Mouse (Mus musculus) heart, adult 2 months (tissue): ENCODE measurements at regions not wholly inside any gene's neighbourhood (a gene's known extent, or its start where the extent isn't known, plus 50 kb on each side); places are given as distances from the start of the nearest gene placed in this dataset.

Experiments used
- DNase-seq, 2 experiments: peaks; one replicate each; pipeline ENCODE4 v3.0.0; 2021
- H3K27ac ChIP-seq: fragments of 200-600 bp; 2 replicates; pipeline ENCODE4 v1.8.1; 2022
- H3K27me3 ChIP-seq: fragments of 200-500 bp; 2 replicates; pipeline ENCODE4 v1.6.1; 2012; ENCODE audit warnings: mild to moderate bottlenecking, low read length, inconsistent platforms, mixed read lengths; ENCODE audit not compliant: control insufficient read depth, insufficient read depth
- H3K36me3 ChIP-seq: fragments of 200-500 bp; 2 replicates; pipeline ENCODE4 v1.6.1; 2012; ENCODE audit warnings: low read length, inconsistent platforms; ENCODE audit not compliant: control insufficient read depth, insufficient read depth
- H3K4me1 ChIP-seq: fragments of 200-500 bp; 2 replicates; pipeline ENCODE4 v1.6.1; 2011; ENCODE audit warnings: low read length; ENCODE audit not compliant: control insufficient read depth, insufficient read depth
- H3K4me3 ChIP-seq: fragments of 200-600 bp; 2 replicates; pipeline ENCODE4 v1.8.1; 2022
- H3K79me2 ChIP-seq: fragments of 200-500 bp; replicated peaks from 2 replicates; pipeline ENCODE4 v1.6.1; 2012; ENCODE audit warnings: mild to moderate bottlenecking, inconsistent platforms, low read length, moderate library complexity, mixed read lengths; ENCODE audit not compliant: control insufficient read depth, insufficient read depth
- H3K9ac ChIP-seq: fragments of 200-500 bp; 2 replicates; pipeline ENCODE4 v1.6.1; 2012; ENCODE audit warnings: low read depth, mild to moderate bottlenecking, control low read depth, inconsistent platforms, low read length, mixed read lengths
- CTCF ChIP-seq: fragments of 200-600 bp; IDR thresholded peaks from 2 replicates; pipeline ENCODE4 v1.8.1; 2022; ENCODE audit warnings: antibody characterized with exemption, mild to moderate bottlenecking, moderate library complexity
- EP300 ChIP-seq: fragments of 200-500 bp; IDR thresholded peaks from 2 replicates; pipeline ENCODE4 v1.6.1; 2011; ENCODE audit warnings: low read depth, low read length, control low read depth; ENCODE audit not compliant: insufficient read depth
- POLR2A ChIP-seq: fragments of 200-500 bp; IDR thresholded peaks from 2 replicates; pipeline ENCODE4 v1.6.1; 2011; ENCODE audit warnings: mild to moderate bottlenecking, low read depth, low read length, control low read depth; ENCODE audit not compliant: insufficient read depth
- WGBS: fragments of 180-500 bp; shearing (Covaris S2); methylation state at CpG from one replicate; pipeline ENCODE4 v1.1.7; 2018; 5-methylcytosine and 5-hydroxymethylcytosine counted together
- intact Hi-C: fragments of 180-260 bp; cut with DNase I; formaldehyde crosslinking; loops from one replicate; pipeline ENCODE4 v1.15.1; 2025

DNA sequence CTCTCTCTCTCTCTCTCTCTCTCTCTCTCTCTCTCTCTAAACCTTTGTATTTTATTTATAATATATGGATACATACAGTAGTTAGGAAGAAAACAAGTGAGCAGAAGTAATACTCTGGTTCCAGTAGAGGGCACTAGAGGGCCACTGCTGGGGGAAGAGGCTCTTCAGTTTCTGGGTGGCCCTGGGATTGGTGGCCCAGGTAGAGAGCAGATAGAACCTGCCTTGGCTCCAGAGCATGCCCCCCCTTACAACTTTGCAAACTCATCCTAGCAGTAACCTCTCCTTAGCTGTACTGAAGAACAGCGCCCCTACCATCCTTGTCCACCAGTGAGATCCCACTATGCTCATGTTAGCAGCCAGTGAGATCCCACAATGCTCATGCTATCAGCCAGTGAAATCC lies 88.8 kb upstream of the Rapgef5 start:
- no peak overlapping the region for H3K9ac ChIP-seq
- peak; percentile 58 to 60 for DNase-seq
- TF ChIP-seq CTCF (peak; percentile 80), POLR2A (no peak), EP300 (0 out of 2 replicates have a peak, but pooled peaks have one; percentile 59)
- H3K27me3 ChIP-seq: no peaks in the 10 kb centered on the region
- 29% methylated on average over 1 of the region's 1 CpGs for WGBS
- H3K27ac ChIP-seq: no peak overlapping the region
- no peaks in the 10 kb centered on the region for H3K4me1 ChIP-seq
- intact Hi-C loops: loop anchor here (1.0 to 5.0 kb wide), 5 partner anchors 23 to 337 kb away; no protein-coding TSS in a partner anchor
- no peaks in the 10 kb centered on the region for H3K79me2 ChIP-seq
- no peaks in the 10 kb centered on the region for H3K36me3 ChIP-seq
- no peak overlapping the region for H3K4me3 ChIP-seq

DNA sequence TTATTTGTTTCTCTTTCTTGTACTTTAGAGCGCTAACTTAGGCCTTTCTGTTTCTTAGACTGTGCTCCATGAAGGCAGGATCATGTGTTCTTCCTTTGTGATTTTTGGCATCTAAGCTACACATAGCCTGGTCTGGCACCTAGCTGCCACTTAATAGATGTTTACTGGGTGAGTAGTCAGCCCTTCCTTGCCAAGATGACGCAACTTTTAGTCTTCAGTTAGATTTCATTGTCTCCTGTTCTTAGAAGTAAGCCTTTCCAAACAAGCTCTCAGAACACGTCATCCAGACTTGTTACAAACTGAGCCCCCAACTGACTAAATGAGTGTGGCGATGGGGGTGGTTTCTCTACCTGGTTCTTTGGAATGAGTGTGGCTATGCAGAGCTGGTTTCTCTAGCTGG lies 85.4 kb upstream of the Rapgef5 start:
- Histone ChIP-seq H3K9ac (no peak overlapping the region), H3K36me3 (no peaks in the 10 kb centered on the region), H3K79me2 (no peaks in the 10 kb centered on the region), H3K4me1 (no peaks in the 10 kb centered on the region), H3K4me3 (no peak overlapping the region), H3K27me3 (no peaks in the 10 kb centered on the region), H3K27ac (no peak overlapping the region)
- 85% methylated on average over 4 of the region's 4 CpGs for WGBS
- no peak for DNase-seq
- intact Hi-C loops: no loop called here
- no peak for TF ChIP-seq EP300
- no peak for TF ChIP-seq POLR2A
- TF ChIP-seq CTCF: no peak

- H3K27me3 ChIP-seq: no peaks in the 10 kb centered on the region
- no peak for TF ChIP-seq POLR2A
- TF ChIP-seq CTCF: no peak
- TF ChIP-seq EP300: no peak
- H3K36me3 ChIP-seq: no peaks in the 10 kb centered on the region
- no peaks in the 10 kb centered on the region for H3K79me2 ChIP-seq
- H3K4me3 ChIP-seq: no peak overlapping the region
- intact Hi-C loops: no loop called here
- no peak overlapping the region for H3K27ac ChIP-seq
- WGBS: 43% methylated on average over 1 of the region's 1 CpGs
- H3K9ac ChIP-seq: no peak overlapping the region
- no peak for DNase-seq
- H3K4me1 ChIP-seq: no peaks in the 10 kb centered on the region
These were observed 83.5 kb upstream of the Rapgef5 start for GRCm38 (mm10) chr12:117432788-117433187.

DNA sequence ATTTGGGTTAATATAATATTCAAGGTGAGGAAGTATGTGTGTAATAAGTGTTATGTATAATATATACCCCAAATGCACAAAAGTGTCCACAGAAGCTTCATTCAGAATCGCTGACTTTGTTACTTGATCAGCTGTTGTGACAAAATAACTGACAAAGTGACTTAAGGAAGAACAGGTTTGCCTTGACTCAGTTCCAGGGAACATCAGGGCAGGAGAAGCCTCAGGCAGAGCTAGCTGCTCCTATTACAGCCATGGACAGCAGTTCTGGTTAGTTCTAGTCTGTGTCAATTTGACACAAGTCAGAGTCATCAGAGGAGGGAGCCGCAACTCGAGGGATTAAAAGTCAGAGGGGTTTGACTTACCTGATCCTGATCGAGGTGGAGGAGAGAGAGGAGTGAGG lies 79.3 kb upstream of the Rapgef5 start:
- H3K27ac ChIP-seq: no peak overlapping the region
- H3K4me3 ChIP-seq: no peak overlapping the region
- no peaks in the 10 kb centered on the region for H3K4me1 ChIP-seq
- DNase-seq: no peak
- no peak for TF ChIP-seq CTCF
- TF ChIP-seq POLR2A: no peak
- TF ChIP-seq EP300: no peak
- no peaks in the 10 kb centered on the region for H3K27me3 ChIP-seq
- intact Hi-C loops: no loop called here
- H3K9ac ChIP-seq: no peak overlapping the region
- no peaks in the 10 kb centered on the region for H3K36me3 ChIP-seq
- H3K79me2 ChIP-seq: no peaks in the 10 kb centered on the region
- WGBS: 85% methylated on average over 4 of the region's 4 CpGs

GRCm38 (mm10) chr12:117439015-117439605 lies 77.2 kb upstream of the Rapgef5 start:
- 70% methylated on average over 11 of the region's 11 CpGs for WGBS
- H3K27ac ChIP-seq: no peak overlapping the region
- intact Hi-C loops: no loop called here

GRCm38 (mm10) chr12:117444247-117444989 lies 71.9 kb upstream of the Rapgef5 start:
- WGBS: 73% methylated on average over 4 of the region's 4 CpGs
- H3K79me2 ChIP-seq: no peaks in the 10 kb centered on the region
- TF ChIP-seq CTCF (no peak), POLR2A (no peak), EP300 (no peak)
- DNase-seq: no peak
- H3K9ac ChIP-seq: no peak overlapping the region
- H3K4me1 ChIP-seq: peaks cover 6% of the 10 kb centered on the region
- H3K36me3 ChIP-seq: no peaks in the 10 kb centered on the region
- intact Hi-C loops: no loop called here
- H3K4me3 ChIP-seq: no peak overlapping the region
- no peak overlapping the region for H3K27ac ChIP-seq
- H3K27me3 ChIP-seq: no peaks in the 10 kb centered on the region

More at GRCm38 (mm10) chr12:117439015-117439605, 77.2 kb upstream of the Rapgef5 start:
- Histone ChIP-seq H3K79me2 (no peaks in the 10 kb centered on the region), H3K4me3 (no peak overlapping the region), H3K9ac (no peak overlapping the region), H3K27me3 (no peaks in the 10 kb centered on the region), H3K4me1 (no peaks in the 10 kb centered on the region), H3K36me3 (no peaks in the 10 kb centered on the region)
- peak in 1 of 2 experiments; percentile 7 for DNase-seq
- no peak for TF ChIP-seq EP300
- no peak for TF ChIP-seq CTCF
- no peak for TF ChIP-seq POLR2A
